Mouse (Mus musculus) small intestine, adult 2 months (tissue): Measurements from ENCODE around the gene Igsf9.

Source experiments
- CTCF ChIP-seq: fragments of 200-500 bp; IDR thresholded peaks from 2 replicates; pipeline ENCODE4 v1.5.1; 2012; ENCODE audit warnings: low read depth, mild to moderate bottlenecking, control low read depth, inconsistent platforms, low read length, moderate library complexity, mixed read lengths; ENCODE audit not compliant: insufficient replicate concordance, insufficient read length; ENCODE audit errors: extremely low read depth
- POLR2A ChIP-seq: fragments of 200-500 bp; IDR thresholded peaks from 2 replicates; pipeline ENCODE4 v1.6.1; 2012; ENCODE audit warnings: low read depth, mild to moderate bottlenecking, control low read depth, inconsistent platforms, low read length, moderate library complexity

DNA sequence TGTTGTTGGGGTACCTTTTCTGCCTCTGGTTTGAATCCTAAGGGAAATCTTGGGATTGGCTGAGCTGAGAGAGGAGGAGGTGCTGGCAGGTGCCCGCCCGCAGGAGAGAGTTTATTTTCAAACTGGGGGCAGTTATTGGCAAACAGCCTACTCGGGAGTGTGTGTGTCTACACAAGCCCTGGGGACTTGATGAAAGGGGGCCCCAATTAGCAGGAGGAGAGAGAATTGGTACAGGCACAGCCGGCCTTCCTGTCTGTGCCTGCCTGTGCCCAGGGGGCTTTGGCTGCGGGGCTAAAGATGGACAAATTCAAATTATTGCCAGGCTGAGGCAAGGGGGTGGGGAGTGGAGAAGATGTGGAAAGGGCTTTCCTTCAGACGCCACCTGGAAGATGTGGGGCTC lies 4.2 kb downstream of the Igsf9 start:
- TF ChIP-seq CTCF (no peak), POLR2A (no peak)
